Comparison of ENCODE assay signal across 8 mouse cellular contexts in the genomic region with DNA sequence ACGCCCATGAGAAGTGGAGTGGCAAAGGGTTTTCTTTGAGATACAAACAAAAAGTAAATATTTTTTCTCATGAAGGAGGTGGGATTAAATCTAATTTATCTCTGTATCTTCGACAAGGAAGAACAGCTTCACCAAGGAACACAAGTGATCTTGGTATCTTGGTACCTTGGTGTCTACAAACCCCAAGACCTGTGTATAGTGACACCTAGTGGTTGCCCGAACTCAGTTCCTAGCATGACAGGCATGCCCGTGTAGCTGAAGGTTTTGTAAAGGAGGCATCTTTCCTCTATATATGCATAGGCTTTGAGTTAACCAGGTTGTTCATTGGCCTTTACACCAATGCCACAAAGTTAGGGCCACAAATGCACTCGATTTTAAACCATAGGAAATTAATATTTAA. TPM values are rescaled to one million over a fixed set of nuclear protein-coding genes. Genes with fewer than 3 reads are reported as not detected.
DNase-seq lines count a peak whose midpoint lies in the region; ATAC-seq and TF ChIP-seq lines count a peak whose summit lies in the region.

No protein-coding gene starts in this region.

- DNase-seq in urinary bladder, postnatal 25 days (ENCODE audit: low spot score), result peak; percentile 35
- DNase-seq in urinary bladder, postnatal 4 days (ENCODE audit: low spot score in 2 of 2), result no peak
- peak; percentile 40 for DNase-seq in c-Kit-positive CD71-positive TER-119-negative erythroid progenitor cells, embryonic 14.5 days (ENCODE audit: low read depth)
- peak; percentile 65 for DNase-seq in kidney, adult 2 months
- DNase-seq in left cerebral cortex, postnatal 36 days (ENCODE audit: low spot score in 2 of 2), result peak; percentile 29 to 54
- DNase-seq in naive thymus-derived CD4-positive, alpha-beta T cell, adult 2 months (ENCODE audit: low read depth), result peak; percentile 74
- peak; percentile 25 to 68 for DNase-seq in thymus, postnatal 10 days (ENCODE audit: low spot score in 2 of 2)

- H3K4me2 ChIP-seq in forebrain, embryonic 13.5 days, result no peak overlapping the region

- TF ChIP-seq CTCF in kidney, adult 2 months (conservative IDR thresholded peaks at IDR 0.05; ENCODE audit: insufficient read depth, insufficient read length, low read depth, low read length), result peak; percentile 71

- H3K36me3 ChIP-seq in forebrain, embryonic 13.5 days (ENCODE audit: poor library complexity, severe bottlenecking), result no peaks in the 10 kb centered on the region
- no peaks in the 10 kb centered on the region for H3K36me3 ChIP-seq in kidney, adult 2 months (ENCODE audit: control insufficient read depth, insufficient read depth, low read length)

- no peaks in the 10 kb centered on the region for H3K27me3 ChIP-seq in forebrain, embryonic 13.5 days
- H3K27me3 ChIP-seq in kidney, adult 2 months (replicated peaks; ENCODE audit: control insufficient read depth, insufficient read depth, low read length), result no peaks in the 10 kb centered on the region

- no peak overlapping the region for H3K9ac ChIP-seq in forebrain, embryonic 13.5 days

- no peaks in the 10 kb centered on the region for H3K9me3 ChIP-seq in forebrain, embryonic 13.5 days (replicated peaks)

- no peak overlapping the region for H3K4me3 ChIP-seq in forebrain, embryonic 13.5 days
- H3K4me3 ChIP-seq in kidney, adult 2 months (ENCODE audit: insufficient read depth, low read depth, low read length), result no peak overlapping the region

- intact Hi-C loops in left cerebral cortex, postnatal 36 days (cut with DNase I), result no loop called here

- H3K4me1 ChIP-seq in forebrain, embryonic 13.5 days, result no peaks in the 10 kb centered on the region
- no peaks in the 10 kb centered on the region for H3K4me1 ChIP-seq in kidney, adult 2 months (ENCODE audit: control insufficient read depth, insufficient read depth, low read length)

- no peak overlapping the region for H3K27ac ChIP-seq in forebrain, embryonic 13.5 days
- no peak overlapping the region for H3K27ac ChIP-seq in kidney, adult 2 months (ENCODE audit: insufficient read depth, low read depth, low read length)

- TF ChIP-seq POLR2A in kidney, adult 2 months (IDR thresholded peaks at IDR 0.05; ENCODE audit: low read depth, low read length), result no peak

- WGBS in forebrain, embryonic 13.5 days, result 33% methylated on average over 5 of the region's 5 CpGs
- 26% methylated on average over 5 of the region's 5 CpGs for WGBS in kidney, adult 2 months

- peak; percentile 84 for ATAC-seq in forebrain, embryonic 13.5 days

RNA-seq across cellular contexts. Expression of gene Crim1, which starts 36.8 kb away (rescaled TPM):
- polyA plus RNA-seq in forebrain, embryonic 13.5 days (2015; fragmentation: Nextera tagmentation; extraction: Ambion mirVana), result 3.6 and 3.8 TPM in 2 replicates
- polyA plus RNA-seq in kidney, adult 2 months (2012; rRNA removed), result 54.2 and 64.9 TPM in 2 replicates
- 10 to 100 TPM; 79.6 to 82.6 TPM for total RNA-seq in left cerebral cortex, postnatal 36 days (2021)

Comparison
In these comparisons a context has a peak if more than half of its experiments do, and no peak if none do; other contexts are left out.
1. DNase-seq: peak in urinary bladder, postnatal 25 days (single experiment), c-Kit-positive CD71-positive TER-119-negative erythroid progenitor cells, embryonic 14.5 days (single experiment), kidney, adult 2 months (single experiment), left cerebral cortex, postnatal 36 days (2 of 2), naive thymus-derived CD4-positive, alpha-beta T cell, adult 2 months (single experiment) and thymus, postnatal 10 days (2 of 2); none in urinary bladder, postnatal 4 days (0 of 2).
2. RNA of gene Crim1, which starts 36.8 kb away (polyA plus RNA-seq): 54.2 to 64.9 TPM in kidney, adult 2 months; 3.6 to 3.8 TPM in forebrain, embryonic 13.5 days; every median in the first group is over 10 times any median in the second.